Mouse (Mus musculus): ENCODE measurements around the gene Zswim3. TPM values are rescaled to one million over a fixed set of nuclear protein-coding genes. Genes with fewer than 3 reads are reported as not detected.

The Zswim3 gene
- polyA plus RNA-seq, 1 experiment from 2014 or later = 11.3 TPM

- no peak for ATAC-seq (replicated peaks; ENCODE audit: insufficient number of reproducible peaks, low FRiP score, low TSS enrichment, low read depth)
- Histone ChIP-seq H3K4me1 (ENCODE audit: control insufficient read depth, insufficient read depth, low read length) (no peaks in the 10 kb centered on the region), H3K27ac (replicated peaks; ENCODE audit: low read depth, low read length) (no peak overlapping the region), H3K27me3 (ENCODE audit: control insufficient read depth, insufficient read depth, low read length) (no peaks in the 10 kb centered on the region), H3K9ac (replicated peaks; ENCODE audit: low read length) (no peak overlapping the region), H3K36me3 (replicated peaks; ENCODE audit: control insufficient read depth, insufficient read depth, low read depth, low read length) (no peaks in the 10 kb centered on the region), H3K9me3 (replicated peaks; ENCODE audit: control insufficient read depth, low read length) (no peaks in the 10 kb centered on the region; the same call in 1 of the 2 replicates), H3K4me3 (ENCODE audit: low read depth, low read length) (no peak overlapping the region), H3K4me2 (ENCODE audit: low read depth, low read length) (no peak overlapping the region)
- DNase-seq (ENCODE audit: low spot score) = no peak
- 64% methylated on average over 17 of the region's 17 CpGs for WGBS
These were observed 28.1 kb upstream of the Zswim3 start for GRCm38 (mm10) chr2:164776801-164777200.

- no peaks in the 10 kb centered on the region for H3K4me1 ChIP-seq (ENCODE audit: control insufficient read depth, insufficient read depth, low read length)
- 87% methylated on average over 30 of the region's 30 CpGs for WGBS
- no peak overlapping the region for H3K27ac ChIP-seq (replicated peaks; ENCODE audit: low read depth, low read length)
- no peak overlapping the region for H3K4me2 ChIP-seq (ENCODE audit: low read depth, low read length)
- H3K36me3 ChIP-seq (replicated peaks; ENCODE audit: control insufficient read depth, insufficient read depth, low read depth, low read length) = no peaks in the 10 kb centered on the region
- no peak for DNase-seq (ENCODE audit: low spot score)
- no peaks in the 10 kb centered on the region for H3K27me3 ChIP-seq (ENCODE audit: control insufficient read depth, insufficient read depth, low read length)
- no peak overlapping the region for H3K9ac ChIP-seq (replicated peaks; ENCODE audit: low read length)
- H3K4me3 ChIP-seq (ENCODE audit: low read depth, low read length) = no peak overlapping the region
- H3K9me3 ChIP-seq (replicated peaks; ENCODE audit: control insufficient read depth, low read length) = no peaks in the 10 kb centered on the region; the same call in 1 of the 2 replicates
- ATAC-seq (replicated peaks; ENCODE audit: insufficient number of reproducible peaks, low FRiP score, low TSS enrichment, low read depth) = no peak
These were observed 27.5 kb upstream of the Zswim3 start for GRCm38 (mm10) chr2:164777246-164778014.

GRCm38 (mm10) chr2:164778015-164778287, 26.9 kb upstream of the Zswim3 start:
- H3K27me3 ChIP-seq (ENCODE audit: control insufficient read depth, insufficient read depth, low read length) = no peaks in the 10 kb centered on the region
- H3K27ac ChIP-seq (replicated peaks; ENCODE audit: low read depth, low read length) = no peak overlapping the region
- H3K4me3 ChIP-seq (ENCODE audit: low read depth, low read length) = no peak overlapping the region
- no peak overlapping the region for H3K4me2 ChIP-seq (ENCODE audit: low read depth, low read length)
- H3K4me1 ChIP-seq (ENCODE audit: control insufficient read depth, insufficient read depth, low read length) = no peaks in the 10 kb centered on the region
- ATAC-seq (replicated peaks; ENCODE audit: insufficient number of reproducible peaks, low FRiP score, low TSS enrichment, low read depth) (no peak), DNase-seq (ENCODE audit: low spot score) (no peak)
- no peaks in the 10 kb centered on the region; the same call in 1 of the 2 replicates for H3K9me3 ChIP-seq (replicated peaks; ENCODE audit: control insufficient read depth, low read length)
- no peaks in the 10 kb centered on the region for H3K36me3 ChIP-seq (replicated peaks; ENCODE audit: control insufficient read depth, insufficient read depth, low read depth, low read length)
- 93% methylated on average over 11 of the region's 11 CpGs for WGBS
- no peak overlapping the region for H3K9ac ChIP-seq (replicated peaks; ENCODE audit: low read length)

GRCm38 (mm10) chr2:164778809-164779208, 26.1 kb upstream of the Zswim3 start:
- Histone ChIP-seq H3K4me1 (ENCODE audit: control insufficient read depth, insufficient read depth, low read length) (no peaks in the 10 kb centered on the region), H3K4me3 (ENCODE audit: low read depth, low read length) (no peak overlapping the region), H3K27ac (replicated peaks; ENCODE audit: low read depth, low read length) (no peak overlapping the region), H3K9me3 (replicated peaks; ENCODE audit: control insufficient read depth, low read length) (no peaks in the 10 kb centered on the region; the same call in 1 of the 2 replicates), H3K9ac (replicated peaks; ENCODE audit: low read length) (no peak overlapping the region), H3K36me3 (replicated peaks; ENCODE audit: control insufficient read depth, insufficient read depth, low read depth, low read length) (no peaks in the 10 kb centered on the region), H3K4me2 (ENCODE audit: low read depth, low read length) (no peak overlapping the region), H3K27me3 (ENCODE audit: control insufficient read depth, insufficient read depth, low read length) (no peaks in the 10 kb centered on the region)
- 78% methylated on average over 7 of the region's 7 CpGs for WGBS
- DNase-seq (ENCODE audit: low spot score) = no peak
- ATAC-seq (replicated peaks; ENCODE audit: insufficient number of reproducible peaks, low FRiP score, low TSS enrichment, low read depth) = no peak

- ATAC-seq (replicated peaks; ENCODE audit: insufficient number of reproducible peaks, low FRiP score, low TSS enrichment, low read depth) (no peak), DNase-seq (ENCODE audit: low spot score) (no peak)
- Histone ChIP-seq H3K27ac (replicated peaks; ENCODE audit: low read depth, low read length) (no peak within 1 kb of the TSS), H3K36me3 (replicated peaks; ENCODE audit: control insufficient read depth, insufficient read depth, low read depth, low read length) (no peaks in the 10 kb centered on the region), H3K4me3 (ENCODE audit: low read depth, low read length) (no peak within 1 kb of the TSS), H3K27me3 (ENCODE audit: control insufficient read depth, insufficient read depth, low read length) (no peaks in the 10 kb centered on the region), H3K9me3 (replicated peaks; ENCODE audit: control insufficient read depth, low read length) (no peaks in the 10 kb centered on the region; the same call in 1 of the 2 replicates), H3K4me1 (ENCODE audit: control insufficient read depth, insufficient read depth, low read length) (no peaks in the 10 kb centered on the region), H3K9ac (replicated peaks; ENCODE audit: low read length) (no peak within 1 kb of the TSS), H3K4me2 (ENCODE audit: low read depth, low read length) (no peak within 1 kb of the TSS)
- WGBS = 73% methylated on average over 8 of the region's 8 CpGs
These were observed 25.3 kb upstream of the Zswim3 start, which contains the start of gene Tnnc2 for GRCm38 (mm10) chr2:164779481-164780086. Gene Tnnc2 (minus strand): TSS chr2:164779967.

- Histone ChIP-seq H3K9me3 (replicated peaks; ENCODE audit: control insufficient read depth, low read length) (no peaks in the 10 kb centered on the region), H3K36me3 (replicated peaks; ENCODE audit: control insufficient read depth, insufficient read depth, low read depth, low read length) (no peaks in the 10 kb centered on the region), H3K4me2 (ENCODE audit: low read depth, low read length) (no peak overlapping the region), H3K4me1 (ENCODE audit: control insufficient read depth, insufficient read depth, low read length) (no peaks in the 10 kb centered on the region), H3K4me3 (ENCODE audit: low read depth, low read length) (no peak overlapping the region), H3K27me3 (ENCODE audit: control insufficient read depth, insufficient read depth, low read length) (no peaks in the 10 kb centered on the region), H3K27ac (replicated peaks; ENCODE audit: low read depth, low read length) (no peak overlapping the region), H3K9ac (replicated peaks; ENCODE audit: low read length) (no peak overlapping the region)
- 69% methylated on average over 4 of the region's 4 CpGs for WGBS
- ATAC-seq (replicated peaks; ENCODE audit: insufficient number of reproducible peaks, low FRiP score, low TSS enrichment, low read depth) (no peak), DNase-seq (ENCODE audit: low spot score) (no peak)
These were observed 23.0 kb upstream of the Zswim3 start for GRCm38 (mm10) chr2:164781876-164782275.

GRCm38 (mm10) chr2:164783926-164784581, 20.8 kb upstream of the Zswim3 start:
- H3K4me3 ChIP-seq (ENCODE audit: low read depth, low read length) = no peak overlapping the region
- DNase-seq (ENCODE audit: low spot score) (peak; percentile 30), ATAC-seq (replicated peaks; ENCODE audit: insufficient number of reproducible peaks, low FRiP score, low TSS enrichment, low read depth) (no peak)
- H3K27me3 ChIP-seq (ENCODE audit: control insufficient read depth, insufficient read depth, low read length) = no peaks in the 10 kb centered on the region
- no peak overlapping the region for H3K27ac ChIP-seq (replicated peaks; ENCODE audit: low read depth, low read length)
- no peaks in the 10 kb centered on the region for H3K9me3 ChIP-seq (replicated peaks; ENCODE audit: control insufficient read depth, low read length)
- H3K4me2 ChIP-seq (ENCODE audit: low read depth, low read length) = no peak overlapping the region
- no peaks in the 10 kb centered on the region for H3K36me3 ChIP-seq (replicated peaks; ENCODE audit: control insufficient read depth, insufficient read depth, low read depth, low read length)
- H3K4me1 ChIP-seq (ENCODE audit: control insufficient read depth, insufficient read depth, low read length) = no peaks in the 10 kb centered on the region
- no peak overlapping the region for H3K9ac ChIP-seq (replicated peaks; ENCODE audit: low read length)
- WGBS = 75% methylated on average over 7 of the region's 7 CpGs

GRCm38 (mm10) chr2:164784869-164785420, 20.0 kb upstream of the Zswim3 start:
- ATAC-seq (replicated peaks; ENCODE audit: insufficient number of reproducible peaks, low FRiP score, low TSS enrichment, low read depth) = no peak
- 21% methylated on average over 7 of the region's 7 CpGs for WGBS
- H3K27ac ChIP-seq (replicated peaks; ENCODE audit: low read depth, low read length) = no peak overlapping the region

More at GRCm38 (mm10) chr2:164784869-164785420, 20.0 kb upstream of the Zswim3 start:
- H3K4me3 ChIP-seq (ENCODE audit: low read depth, low read length) = peak overlapping the region; percentile 66
- peak overlapping the region; percentile 98 for H3K4me2 ChIP-seq (ENCODE audit: low read depth, low read length)
- H3K4me1 ChIP-seq (ENCODE audit: control insufficient read depth, insufficient read depth, low read length) = no peaks in the 10 kb centered on the region
- no peaks in the 10 kb centered on the region for H3K27me3 ChIP-seq (ENCODE audit: control insufficient read depth, insufficient read depth, low read length)
- no peaks in the 10 kb centered on the region for H3K9me3 ChIP-seq (replicated peaks; ENCODE audit: control insufficient read depth, low read length)
- DNase-seq (ENCODE audit: low spot score) = no peak
- H3K9ac ChIP-seq (replicated peaks; ENCODE audit: low read length) = peak overlapping the region; percentile 75
- H3K36me3 ChIP-seq (replicated peaks; ENCODE audit: control insufficient read depth, insufficient read depth, low read depth, low read length) = no peaks in the 10 kb centered on the region

Data from embryonic facial prominence, embryonic 11.5 days (tissue).